Mouse (Mus musculus) forebrain, embryonic 11.5 days (tissue): Measurements from ENCODE around the gene Dysf. TPM values are rescaled to one million over a fixed set of nuclear protein-coding genes. Genes with fewer than 3 reads are reported as not detected.

ENCODE experiments used
- ATAC-seq: fragments of 200-750 bp; cut with Nextera tagmentation; replicated peaks from 2 replicates; pipeline ENCODE4 v1.8.0; 2017; ENCODE audit warnings: moderate TSS enrichment; ENCODE audit not compliant: low FRiP score
- DNase-seq: peaks from one replicate; pipeline ENCODE4 v3.0.0-alpha.2; 2017; ENCODE audit warnings: low spot score
- H3K27ac ChIP-seq: fragments of 300-500 bp; sonication (generic); 2 replicates; pipeline ENCODE4 v1.5.1; 2014; ENCODE audit warnings: low read depth, low read length
- H3K27me3 ChIP-seq: fragments of 300-500 bp; sonication (generic); 2 replicates; pipeline ENCODE4 v1.6.1; 2014; ENCODE audit warnings: mild to moderate bottlenecking, low read length, mixed read lengths; ENCODE audit not compliant: control insufficient read depth, insufficient read depth
- H3K36me3 ChIP-seq: fragments of 300-500 bp; sonication (generic); 2 replicates; pipeline ENCODE4 v1.6.1; 2014; ENCODE audit warnings: mild to moderate bottlenecking, low read length, moderate library complexity, mixed read lengths; ENCODE audit not compliant: control insufficient read depth, insufficient read depth
- H3K4me1 ChIP-seq: fragments of 300-500 bp; sonication (generic); replicated peaks from 2 replicates; pipeline ENCODE4 v1.6.1; 2014; ENCODE audit warnings: low read length, mixed read lengths; ENCODE audit not compliant: control insufficient read depth, insufficient read depth
- H3K4me2 ChIP-seq: fragments of 300-500 bp; sonication (generic); 2 replicates; pipeline ENCODE4 v1.6.1; 2014; ENCODE audit warnings: low read depth, mild to moderate bottlenecking, low read length, moderate library complexity, mixed read lengths; ENCODE audit not compliant: severe bottlenecking
- H3K4me3 ChIP-seq: fragments of 300-500 bp; sonication (generic); 2 replicates; pipeline ENCODE4 v1.5.1; 2014; ENCODE audit warnings: low read depth, low read length
- H3K9ac ChIP-seq: fragments of 300-500 bp; sonication (generic); 2 replicates; pipeline ENCODE4 v1.6.1; 2014; ENCODE audit warnings: low read length
- H3K9me3 ChIP-seq: fragments of 300-500 bp; sonication (generic); 2 replicates; pipeline ENCODE4 v1.6.1; 2016; ENCODE audit warnings: low read length, mixed read lengths; ENCODE audit not compliant: control insufficient read depth
- WGBS: fragments of 180-500 bp; shearing (Covaris S2); extraction: QIAGEN DNeasy Blood & Tissue Kit; methylation state at CpG from one replicate; pipeline ENCODE4 v1.1.7; 2014; 5-methylcytosine and 5-hydroxymethylcytosine counted together
- polyA plus RNA-seq: library from polyadenylated mRNA; unstranded; fragments of >200 nt; fragmentation: Nextera tagmentation; extraction: Ambion mirVana; gene quantifications from 2 replicates; pipeline ENCODE4 v1.2.1, GENCODE M21; 2014

Dysf gene
- polyA plus RNA-seq, 1 experiment from 2014 or later = 3.4 TPM

GRCm38 (mm10) chr6:84178776-84179405 is 170.5 kb downstream of the Dysf start:
- Histone ChIP-seq H3K36me3 (no peaks in the 10 kb centered on the region), H3K4me1 (no peaks in the 10 kb centered on the region), H3K9ac (no peak overlapping the region), H3K9me3 (no peaks in the 10 kb centered on the region), H3K27me3 (no peaks in the 10 kb centered on the region), H3K4me2 (no peak overlapping the region), H3K27ac (no peak overlapping the region), H3K4me3 (no peak overlapping the region)
- DNase-seq (no peak), ATAC-seq (no peak)
- WGBS = 88% methylated on average over 5 of the region's 5 CpGs

- DNase-seq (no peak), ATAC-seq (no peak)
- no peak overlapping the region for H3K4me3 ChIP-seq
- H3K4me2 ChIP-seq = no peak overlapping the region
- no peaks in the 10 kb centered on the region for H3K4me1 ChIP-seq
- 33% methylated on average over 4 of the region's 4 CpGs for WGBS
- H3K27ac ChIP-seq = no peak overlapping the region
- no peaks in the 10 kb centered on the region for H3K36me3 ChIP-seq
- no peak overlapping the region for H3K9ac ChIP-seq
- H3K27me3 ChIP-seq = no peaks in the 10 kb centered on the region
- no peaks in the 10 kb centered on the region for H3K9me3 ChIP-seq
Observed at GRCm38 (mm10) chr6:84181452-84181851, 173.1 kb downstream of the Dysf start.

- no peak overlapping the region for H3K4me3 ChIP-seq
- no peak overlapping the region for H3K4me2 ChIP-seq
- ATAC-seq (no peak), DNase-seq (no peak)
- WGBS = 77% methylated on average over 6 of the region's 6 CpGs
- H3K4me1 ChIP-seq = no peaks in the 10 kb centered on the region
- H3K9me3 ChIP-seq = no peaks in the 10 kb centered on the region
- no peaks in the 10 kb centered on the region for H3K36me3 ChIP-seq
- no peaks in the 10 kb centered on the region for H3K27me3 ChIP-seq
- H3K27ac ChIP-seq = no peak overlapping the region
- H3K9ac ChIP-seq = no peak overlapping the region
Observed at GRCm38 (mm10) chr6:84191656-84192250, 183.4 kb downstream of the Dysf start.

GRCm38 (mm10) chr6:84196511-84196910 is 188.1 kb downstream of the Dysf start:
- Histone ChIP-seq H3K27me3 (no peaks in the 10 kb centered on the region), H3K4me1 (no peaks in the 10 kb centered on the region), H3K36me3 (no peaks in the 10 kb centered on the region), H3K27ac (no peak overlapping the region), H3K9me3 (no peaks in the 10 kb centered on the region), H3K4me2 (no peak overlapping the region), H3K9ac (no peak overlapping the region), H3K4me3 (no peak overlapping the region)
- ATAC-seq (no peak), DNase-seq (no peak)
- 91% methylated on average over 5 of the region's 5 CpGs for WGBS

GRCm38 (mm10) chr6:84197811-84198213 is 189.4 kb downstream of the Dysf start:
- 21% methylated on average over 5 of the region's 5 CpGs for WGBS
- Histone ChIP-seq H3K4me3 (no peak overlapping the region), H3K27ac (no peak overlapping the region), H3K9me3 (no peaks in the 10 kb centered on the region), H3K36me3 (no peaks in the 10 kb centered on the region), H3K9ac (no peak overlapping the region), H3K4me2 (no peak overlapping the region), H3K4me1 (no peaks in the 10 kb centered on the region), H3K27me3 (no peaks in the 10 kb centered on the region)
- DNase-seq (no peak), ATAC-seq (no peak)

- DNase-seq (no peak), ATAC-seq (no peak)
- Histone ChIP-seq H3K27ac (no peak overlapping the region), H3K9ac (no peak overlapping the region), H3K4me1 (no peaks in the 10 kb centered on the region), H3K36me3 (no peaks in the 10 kb centered on the region), H3K4me2 (no peak overlapping the region), H3K9me3 (no peaks in the 10 kb centered on the region), H3K4me3 (no peak overlapping the region), H3K27me3 (no peaks in the 10 kb centered on the region)
- WGBS = 87% methylated on average over 8 of the region's 8 CpGs
Observed at GRCm38 (mm10) chr6:84201721-84202490, 193.5 kb downstream of the Dysf start.

GRCm38 (mm10) chr6:84205611-84206010 is 197.2 kb downstream of the Dysf start:
- WGBS = 90% methylated on average over 3 of the region's 3 CpGs
- no peak overlapping the region for H3K4me3 ChIP-seq
- H3K27ac ChIP-seq = no peak overlapping the region
- H3K4me1 ChIP-seq = no peaks in the 10 kb centered on the region
- H3K27me3 ChIP-seq = no peaks in the 10 kb centered on the region
- no peaks in the 10 kb centered on the region for H3K9me3 ChIP-seq
- no peak overlapping the region for H3K9ac ChIP-seq
- no peak for DNase-seq
- H3K36me3 ChIP-seq = no peaks in the 10 kb centered on the region
- no peak for ATAC-seq
- no peak overlapping the region for H3K4me2 ChIP-seq

- H3K36me3 ChIP-seq = no peaks in the 10 kb centered on the region
- H3K4me1 ChIP-seq = no peaks in the 10 kb centered on the region
- WGBS = 86% methylated on average over 4 of the region's 4 CpGs
- no peak overlapping the region for H3K4me3 ChIP-seq
- ATAC-seq (no peak), DNase-seq (no peak)
- no peak overlapping the region for H3K27ac ChIP-seq
- H3K4me2 ChIP-seq = no peak overlapping the region
- no peak overlapping the region for H3K9ac ChIP-seq
- H3K27me3 ChIP-seq = no peaks in the 10 kb centered on the region
- H3K9me3 ChIP-seq = no peaks in the 10 kb centered on the region
Observed at GRCm38 (mm10) chr6:84208589-84208988, 200.2 kb downstream of the Dysf start.
